Mouse (Mus musculus): ENCODE data around the gene Atf5. TPM values are rescaled to one million over a fixed set of nuclear protein-coding genes. Genes with fewer than 3 reads are reported as not detected.

Atf5 gene
- polyA plus RNA-seq (2012; rRNA removed) (47.9 and 69.8 TPM in 2 replicates), polyA plus RNA-seq (2014; fragmentation: Nextera tagmentation; extraction: Ambion mirVana) (3.1 and 3.7 TPM in 2 replicates)

- 1% methylated on average over 51 of the region's 57 CpGs for WGBS
- ATAC-seq (ENCODE audit: low FRiP score, low read depth): peak; percentile 45
- H3K27ac ChIP-seq (replicated peaks; ENCODE audit: low read depth, low read length): peak within 1 kb of the TSS; percentile 95
- no peak for TF ChIP-seq POLR2A (IDR thresholded peaks at IDR 0.05; ENCODE audit: borderline replicate concordance, extremely low read depth, insufficient read depth, insufficient read length)
- no peaks in the 10 kb centered on the region for H3K27me3 ChIP-seq (ENCODE audit: control insufficient read depth, insufficient read depth, low read length)
- peak within 1 kb of the TSS; percentile 87 for H3K4me3 ChIP-seq (replicated peaks; ENCODE audit: low read length)
- H3K9me3 ChIP-seq (ENCODE audit: control insufficient read depth, low read length): no peaks in the 10 kb centered on the region
- peaks cover 29% of the 10 kb centered on the region for H3K4me1 ChIP-seq (ENCODE audit: control insufficient read depth, insufficient read depth, low read length)
- peaks cover 21% of the 10 kb centered on the region; the same call in 1 of the 2 replicates for H3K36me3 ChIP-seq (ENCODE audit: control insufficient read depth, insufficient read depth, low read length)
- H3K9ac ChIP-seq (ENCODE audit: low read depth, low read length, severe bottlenecking): peak within 1 kb of the TSS; percentile 98
- H3K4me2 ChIP-seq (replicated peaks; ENCODE audit: low read depth, low read length, severe bottlenecking): peak within 1 kb of the TSS; percentile 74
- peak; percentile 60 for DNase-seq (ENCODE audit: low spot score)
Measured at GRCm38 (mm10) chr7:44816470-44817021, at the start of gene Atf5. Atf5 (minus strand) TSS chr7:44816658.

GRCm38 (mm10) chr7:44864595-44865542, 48.4 kb upstream of the Atf5 start:
- Histone ChIP-seq H3K27me3 (ENCODE audit: control insufficient read depth, insufficient read depth, low read length) (no peaks in the 10 kb centered on the region), H3K4me1 (ENCODE audit: control insufficient read depth, insufficient read depth, low read length) (peaks cover 32% of the 10 kb centered on the region), H3K4me3 (replicated peaks; ENCODE audit: low read length) (0 out of 2 replicates have a peak overlapping the region, but pooled peaks have one; percentile 0), H3K27ac (replicated peaks; ENCODE audit: low read depth, low read length) (no peak overlapping the region), H3K9me3 (ENCODE audit: control insufficient read depth, low read length) (no peaks in the 10 kb centered on the region), H3K9ac (ENCODE audit: low read depth, low read length, severe bottlenecking) (no peak overlapping the region), H3K36me3 (ENCODE audit: control insufficient read depth, insufficient read depth, low read length) (peaks cover 63% of the 10 kb centered on the region), H3K4me2 (replicated peaks; ENCODE audit: low read depth, low read length, severe bottlenecking) (no peak overlapping the region)
- DNase-seq (ENCODE audit: low spot score): no peak
- no peak for TF ChIP-seq POLR2A (IDR thresholded peaks at IDR 0.05; ENCODE audit: borderline replicate concordance, extremely low read depth, insufficient read depth, insufficient read length)
- no peak for ATAC-seq (ENCODE audit: low FRiP score, low read depth)
- WGBS: 82% methylated on average over 24 of the region's 24 CpGs

- no peak overlapping the region for H3K4me3 ChIP-seq (replicated peaks; ENCODE audit: low read length)
- WGBS: 93% methylated on average over 11 of the region's 11 CpGs
- no peak overlapping the region for H3K9ac ChIP-seq (ENCODE audit: low read depth, low read length, severe bottlenecking)
- H3K36me3 ChIP-seq (ENCODE audit: control insufficient read depth, insufficient read depth, low read length): peaks cover 63% of the 10 kb centered on the region
- DNase-seq (ENCODE audit: low spot score): no peak
- no peaks in the 10 kb centered on the region for H3K27me3 ChIP-seq (ENCODE audit: control insufficient read depth, insufficient read depth, low read length)
- peaks cover 32% of the 10 kb centered on the region for H3K4me1 ChIP-seq (ENCODE audit: control insufficient read depth, insufficient read depth, low read length)
- 0 out of 2 replicates have a peak overlapping the region, but pooled peaks have one; percentile 8 for H3K27ac ChIP-seq (replicated peaks; ENCODE audit: low read depth, low read length)
- ATAC-seq (ENCODE audit: low FRiP score, low read depth): no peak
- no peak for TF ChIP-seq POLR2A (IDR thresholded peaks at IDR 0.05; ENCODE audit: borderline replicate concordance, extremely low read depth, insufficient read depth, insufficient read length)
- no peak overlapping the region for H3K4me2 ChIP-seq (replicated peaks; ENCODE audit: low read depth, low read length, severe bottlenecking)
- no peaks in the 10 kb centered on the region for H3K9me3 ChIP-seq (ENCODE audit: control insufficient read depth, low read length)
Measured at GRCm38 (mm10) chr7:44863982-44864494, 47.6 kb upstream of the Atf5 start.

GRCm38 (mm10) chr7:44863210-44863609, 46.8 kb upstream of the Atf5 start:
- no peak overlapping the region for H3K9ac ChIP-seq (ENCODE audit: low read depth, low read length, severe bottlenecking)
- DNase-seq (ENCODE audit: low spot score): no peak
- H3K4me1 ChIP-seq (ENCODE audit: control insufficient read depth, insufficient read depth, low read length): peaks cover 31% of the 10 kb centered on the region
- H3K4me2 ChIP-seq (replicated peaks; ENCODE audit: low read depth, low read length, severe bottlenecking): no peak overlapping the region
- no peak for ATAC-seq (ENCODE audit: low FRiP score, low read depth)
- no peak overlapping the region for H3K4me3 ChIP-seq (replicated peaks; ENCODE audit: low read length)
- H3K27me3 ChIP-seq (ENCODE audit: control insufficient read depth, insufficient read depth, low read length): no peaks in the 10 kb centered on the region
- H3K9me3 ChIP-seq (ENCODE audit: control insufficient read depth, low read length): no peaks in the 10 kb centered on the region
- peaks cover 63% of the 10 kb centered on the region for H3K36me3 ChIP-seq (ENCODE audit: control insufficient read depth, insufficient read depth, low read length)
- 91% methylated on average over 14 of the region's 14 CpGs for WGBS
- no peak for TF ChIP-seq POLR2A (IDR thresholded peaks at IDR 0.05; ENCODE audit: borderline replicate concordance, extremely low read depth, insufficient read depth, insufficient read length)
- H3K27ac ChIP-seq (replicated peaks; ENCODE audit: low read depth, low read length): no peak overlapping the region

GRCm38 (mm10) chr7:44862434-44862833, 46.0 kb upstream of the Atf5 start:
- DNase-seq (ENCODE audit: low spot score): no peak
- no peak for ATAC-seq (ENCODE audit: low FRiP score, low read depth)
- no peak for TF ChIP-seq POLR2A (IDR thresholded peaks at IDR 0.05; ENCODE audit: borderline replicate concordance, extremely low read depth, insufficient read depth, insufficient read length)
- Histone ChIP-seq H3K9me3 (ENCODE audit: control insufficient read depth, low read length) (no peaks in the 10 kb centered on the region), H3K27ac (replicated peaks; ENCODE audit: low read depth, low read length) (no peak overlapping the region), H3K36me3 (ENCODE audit: control insufficient read depth, insufficient read depth, low read length) (peaks cover 60% of the 10 kb centered on the region), H3K27me3 (ENCODE audit: control insufficient read depth, insufficient read depth, low read length) (no peaks in the 10 kb centered on the region), H3K4me3 (replicated peaks; ENCODE audit: low read length) (no peak overlapping the region), H3K4me1 (ENCODE audit: control insufficient read depth, insufficient read depth, low read length) (peaks cover 27% of the 10 kb centered on the region), H3K9ac (ENCODE audit: low read depth, low read length, severe bottlenecking) (no peak overlapping the region), H3K4me2 (replicated peaks; ENCODE audit: low read depth, low read length, severe bottlenecking) (no peak overlapping the region)
- 85% methylated on average over 8 of the region's 8 CpGs for WGBS

Data from limb, embryonic 14.5 days (tissue).